Mouse (Mus musculus) kidney, adult 18-20 months (tissue): ENCODE data around the gene Serpinf1.
"Not testable (repeated sequence)": the region's sequence is repeated elsewhere in the genome, so short reads cannot be mapped to it uniquely, and the experiment has no call there.

Source experiments
- DNase-seq: peaks from one replicate; pipeline ENCODE4 v3.0.0; 2021

The Serpinf1 gene

GRCm38 (mm10) chr11:75422013-75422792, at the start of gene Serpinf1:
Serpinf1 (minus strand) TSS chr11:75422701.
- no peak for DNase-seq

- no peak for DNase-seq
Measured at GRCm38 (mm10) chr11:75470675-75471074, 48.2 kb upstream of the Serpinf1 start.

- peak; percentile 6 for DNase-seq
Measured at GRCm38 (mm10) chr11:75469261-75469660, 46.8 kb upstream of the Serpinf1 start.

- no peak for DNase-seq
Measured at GRCm38 (mm10) chr11:75468410-75468809, 45.9 kb upstream of the Serpinf1 start.

GRCm38 (mm10) chr11:75467512-75468215, 45.2 kb upstream of the Serpinf1 start:
- DNase-seq: peak; percentile 61

GRCm38 (mm10) chr11:75466731-75467505, 44.4 kb upstream of the Serpinf1 start:
- DNase-seq: no peak

- DNase-seq: no peak
Measured at GRCm38 (mm10) chr11:75465051-75465450, 42.5 kb upstream of the Serpinf1 start.

- DNase-seq: no peak
Measured at GRCm38 (mm10) chr11:75464417-75464816, 41.9 kb upstream of the Serpinf1 start.

- DNase-seq: no peak
Measured at GRCm38 (mm10) chr11:75463624-75464023, 41.1 kb upstream of the Serpinf1 start.

- peak; percentile 95 for DNase-seq
Measured at GRCm38 (mm10) chr11:75462865-75463336, 40.4 kb upstream of the Serpinf1 start.

- peak; percentile 88 for DNase-seq
Measured at GRCm38 (mm10) chr11:75462253-75462783, 39.8 kb upstream of the Serpinf1 start.

- DNase-seq: no peak
Measured at GRCm38 (mm10) chr11:75461743-75462252, 39.3 kb upstream of the Serpinf1 start.

GRCm38 (mm10) chr11:75460844-75461742, 38.6 kb upstream of the Serpinf1 start, which contains the start of gene Tlcd2:
Tlcd2 (plus strand) TSS chr11:75461715.
- peak; percentile 99 for DNase-seq

GRCm38 (mm10) chr11:75460103-75460843, 37.8 kb upstream of the Serpinf1 start:
- peak; percentile 91 for DNase-seq

GRCm38 (mm10) chr11:75459751-75460102, 37.2 kb upstream of the Serpinf1 start:
- DNase-seq: no peak

- peak; percentile 56 for DNase-seq
Measured at GRCm38 (mm10) chr11:75459141-75459711, 36.7 kb upstream of the Serpinf1 start.

- DNase-seq: no peak
Measured at GRCm38 (mm10) chr11:75458628-75459041, 36.1 kb upstream of the Serpinf1 start.

GRCm38 (mm10) chr11:75458169-75458568, 35.7 kb upstream of the Serpinf1 start:
- peak; percentile 48 for DNase-seq

- DNase-seq: no peak
Measured at GRCm38 (mm10) chr11:75456440-75456871, 34.0 kb upstream of the Serpinf1 start.

GRCm38 (mm10) chr11:75455971-75456370, 33.5 kb upstream of the Serpinf1 start:
- not testable (repeated sequence) for DNase-seq
